Mouse (Mus musculus) hindbrain, postnatal 0 days (tissue): ENCODE measurements around the gene Kctd15. TPM values are rescaled to one million over a fixed set of nuclear protein-coding genes. Genes with fewer than 3 reads are reported as not detected.

ENCODE experiments used
- ATAC-seq: fragments of 200-750 bp; cut with Nextera tagmentation; 2 replicates; pipeline ENCODE4 v1.8.0; 2017; ENCODE audit warnings: mild to moderate bottlenecking, moderate TSS enrichment, moderate library complexity
- DNase-seq: peaks from one replicate; pipeline ENCODE4 v3.0.0-alpha.2; 2015; ENCODE audit warnings: low spot score
- H3K27ac ChIP-seq: fragments of 300-500 bp; sonication (generic); 2 replicates; pipeline ENCODE4 v1.5.1; 2014; ENCODE audit warnings: mild to moderate bottlenecking
- H3K27me3 ChIP-seq: fragments of 300-500 bp; sonication (generic); 2 replicates; pipeline ENCODE4 v1.6.1; 2014; ENCODE audit warnings: low read length, mixed read lengths; ENCODE audit not compliant: insufficient read depth
- H3K36me3 ChIP-seq: fragments of 300-500 bp; sonication (generic); 2 replicates; pipeline ENCODE4 v1.6.1; 2014; ENCODE audit warnings: low read length, mixed read lengths; ENCODE audit not compliant: insufficient read depth
- H3K4me1 ChIP-seq: fragments of 300-500 bp; sonication (generic); 2 replicates; pipeline ENCODE4 v1.6.1; 2014; ENCODE audit warnings: antibody characterized with exemption, low read length, mixed read lengths; ENCODE audit not compliant: insufficient read depth
- H3K4me2 ChIP-seq: fragments of 300-500 bp; sonication (generic); 2 replicates; pipeline ENCODE4 v1.6.1; 2014; ENCODE audit warnings: low read depth, mild to moderate bottlenecking, low read length, moderate library complexity, mixed read lengths
- H3K4me3 ChIP-seq: fragments of 300-500 bp; sonication (generic); 2 replicates; pipeline ENCODE4 v1.5.1; 2014; ENCODE audit warnings: low read length
- H3K9ac ChIP-seq: fragments of 300-500 bp; sonication (generic); replicated peaks from 2 replicates; pipeline ENCODE4 v1.6.1; 2014; ENCODE audit warnings: mild to moderate bottlenecking, low read length, moderate library complexity, mixed read lengths
- H3K9me3 ChIP-seq: fragments of 300-500 bp; sonication (generic); 2 replicates; pipeline ENCODE4 v1.6.1; 2016; ENCODE audit warnings: low read length, mixed read lengths
- CTCF ChIP-seq: IDR thresholded peaks from 2 replicates; pipeline ENCODE4 v1.5.1; 2016; ENCODE audit warnings: antibody characterized with exemption, control low read depth, low read depth
- WGBS: fragments of 180-500 bp; shearing (Covaris S2); extraction: QIAGEN DNeasy Blood & Tissue Kit; methylation state at CpG from one replicate; pipeline ENCODE4 v1.1.7; 2014; 5-methylcytosine and 5-hydroxymethylcytosine counted together
- polyA plus RNA-seq: library from polyadenylated mRNA; unstranded; fragments of >200 nt; fragmentation: Nextera tagmentation; extraction: Ambion mirVana; gene quantifications from 2 replicates; pipeline ENCODE4 v1.2.1, GENCODE M21; 2015
- total RNA-seq: library from RNA; depleted of rRNA; stranded (reverse); fragments of >200 nt; gene quantifications from 2 replicates; pipeline ENCODE4 v1.2.3, GENCODE M21; 2014

Kctd15 gene
- total and polyA plus RNA-seq, 2 experiments from 2014 or later: 12.6 to 59.7 TPM

DNA sequence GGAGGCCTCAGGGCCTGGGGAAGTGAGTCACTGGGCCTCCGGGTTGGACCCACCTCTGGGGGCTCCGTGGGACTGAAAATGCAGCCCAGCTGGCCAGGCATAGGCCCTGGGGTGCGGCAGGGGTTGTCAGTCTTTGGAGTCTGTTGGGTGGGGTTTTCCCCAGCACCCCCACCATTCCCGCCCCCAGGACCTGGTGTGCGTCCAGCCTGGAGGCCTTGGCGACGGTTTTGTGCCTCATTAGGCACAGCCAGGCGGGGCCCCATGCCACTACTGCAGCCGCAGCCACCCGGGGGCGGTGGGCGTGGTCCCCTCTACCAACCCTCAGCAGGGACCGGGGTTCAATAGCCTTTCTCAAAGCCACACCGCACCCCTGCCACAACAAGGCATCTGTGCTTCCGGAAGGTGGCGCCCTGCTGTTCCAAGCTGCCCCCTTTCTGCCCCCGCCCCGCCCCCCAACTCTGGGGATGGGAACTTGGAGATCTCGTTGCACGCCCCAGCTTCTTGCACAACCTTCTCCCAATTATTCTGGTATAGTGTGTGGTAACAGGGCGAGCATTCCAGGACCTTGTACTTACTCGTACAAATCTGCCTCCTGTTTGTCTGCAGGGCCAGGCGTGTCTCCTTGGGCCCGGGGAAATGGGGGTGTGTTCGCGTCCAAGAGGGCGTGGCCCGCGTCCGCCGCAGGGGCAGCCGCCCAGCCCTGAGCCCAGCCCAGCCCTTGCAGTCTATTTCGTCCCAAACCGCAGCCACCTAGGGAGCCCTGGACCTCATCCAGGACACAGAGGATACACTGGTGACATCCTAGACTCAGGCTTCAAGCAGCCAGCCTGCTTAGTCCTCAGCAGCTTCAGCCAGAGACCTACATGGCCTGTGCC lies 26.1 kb downstream of the Kctd15 start:
- H3K9ac ChIP-seq: peak overlapping the region; percentile 37
- H3K36me3 ChIP-seq: no peaks in the 10 kb centered on the region
- no peaks in the 10 kb centered on the region for H3K27me3 ChIP-seq
- 0 out of 2 replicates have a peak, but pooled peaks cover 3% of the 10 kb centered on the region for H3K4me1 ChIP-seq
- peak overlapping the region; percentile 61 for H3K4me2 ChIP-seq
- DNase-seq (peak; percentile 68), ATAC-seq (peak; percentile 87)
- WGBS: 1% methylated on average over 34 of the region's 34 CpGs
- peak overlapping the region; percentile 30 for H3K4me3 ChIP-seq
- H3K27ac ChIP-seq: peak overlapping the region; percentile 46; the same call in 1 of the 2 replicates
- TF ChIP-seq CTCF: peak; percentile 42
- no peaks in the 10 kb centered on the region for H3K9me3 ChIP-seq

GRCm38 (mm10) chr7:34629702-34630210 lies 26.8 kb downstream of the Kctd15 start:
- Histone ChIP-seq H3K27me3 (no peaks in the 10 kb centered on the region), H3K4me2 (peak overlapping the region; percentile 61), H3K9ac (peak overlapping the region; percentile 37), H3K4me3 (peak overlapping the region; percentile 30), H3K9me3 (no peaks in the 10 kb centered on the region), H3K27ac (peak overlapping the region; percentile 46), H3K36me3 (no peaks in the 10 kb centered on the region), H3K4me1 (0 out of 2 replicates have a peak, but pooled peaks cover 3% of the 10 kb centered on the region)
- WGBS: 29% methylated on average over 8 of the region's 8 CpGs
- no peak for TF ChIP-seq CTCF
- DNase-seq: no peak
- ATAC-seq: no peak; the same call in none of the 2 replicates

GRCm38 (mm10) chr7:34620411-34620810 lies 36.1 kb downstream of the Kctd15 start:
- Histone ChIP-seq H3K27me3 (no peaks in the 10 kb centered on the region), H3K36me3 (no peaks in the 10 kb centered on the region), H3K9ac (no peak overlapping the region), H3K4me1 (no peaks in the 10 kb centered on the region), H3K4me2 (no peak overlapping the region), H3K27ac (no peak overlapping the region), H3K9me3 (no peaks in the 10 kb centered on the region), H3K4me3 (no peak overlapping the region)
- DNase-seq (no peak), ATAC-seq (no peak)
- TF ChIP-seq CTCF: no peak
- WGBS: 35% methylated on average over 2 of the region's 2 CpGs

DNA sequence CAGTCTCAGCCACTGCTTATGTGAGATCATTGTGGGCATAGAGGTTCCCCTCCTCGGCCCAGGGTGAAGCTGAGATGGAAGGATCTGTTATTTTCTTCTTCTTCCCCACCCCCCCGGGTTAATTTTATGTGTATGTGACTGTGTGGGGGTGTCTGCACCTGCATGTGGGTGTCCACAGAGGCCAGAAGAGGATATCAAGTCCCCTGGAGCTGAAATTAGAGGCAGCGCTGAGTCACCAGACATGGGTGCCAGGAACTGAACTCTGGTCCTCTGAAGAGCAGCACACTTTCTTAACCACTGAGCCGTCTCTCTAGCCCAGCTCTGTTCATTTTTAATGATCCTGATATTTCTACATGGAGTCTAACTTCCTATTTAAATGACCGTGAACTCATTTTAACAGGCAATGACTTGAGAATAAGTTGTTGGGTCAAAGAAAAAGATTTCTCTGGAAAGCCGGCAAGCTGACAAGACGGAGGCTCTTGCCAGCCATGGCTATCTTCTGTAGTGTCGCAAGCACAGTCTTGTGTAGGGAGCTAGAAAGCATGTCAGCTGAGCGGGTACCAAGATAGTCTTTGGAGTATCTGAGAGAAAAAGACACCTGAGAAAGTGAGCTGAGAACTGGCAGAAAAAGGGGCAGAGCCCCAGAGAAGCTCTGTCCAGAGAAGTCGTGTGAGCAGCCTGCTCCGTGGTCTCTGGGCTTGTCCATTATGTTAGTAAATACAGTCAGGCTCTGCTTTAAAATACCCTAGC lies 38.2 kb downstream of the Kctd15 start:
- Histone ChIP-seq H3K9ac (no peak overlapping the region), H3K4me3 (no peak overlapping the region), H3K4me2 (no peak overlapping the region), H3K36me3 (no peaks in the 10 kb centered on the region), H3K9me3 (no peaks in the 10 kb centered on the region), H3K27ac (no peak overlapping the region), H3K4me1 (no peaks in the 10 kb centered on the region), H3K27me3 (no peaks in the 10 kb centered on the region)
- TF ChIP-seq CTCF: no peak
- no peak for DNase-seq
- WGBS: 85% methylated on average over 11 of the region's 11 CpGs
- ATAC-seq: no peak

DNA sequence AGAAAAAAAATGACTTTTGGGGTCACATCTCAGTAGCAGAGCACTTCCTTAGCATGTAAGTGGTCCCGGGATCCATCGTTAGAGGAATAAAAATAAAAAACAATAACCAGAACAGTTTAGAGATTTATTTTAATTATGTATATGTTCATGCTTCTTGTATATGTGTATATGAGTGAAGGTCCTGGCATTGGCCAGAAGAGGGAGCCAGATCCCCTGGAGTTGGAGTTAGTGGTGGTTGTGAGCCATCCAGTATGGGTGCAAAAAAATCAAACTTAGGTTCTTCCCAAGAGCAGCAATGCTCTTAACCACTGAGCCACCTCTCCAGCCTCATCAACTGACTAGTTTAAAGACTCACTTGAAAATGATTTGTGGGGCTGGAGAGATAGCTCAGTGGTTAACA lies 40.3 kb downstream of the Kctd15 start:
- Histone ChIP-seq H3K9me3 (no peaks in the 10 kb centered on the region), H3K4me1 (no peaks in the 10 kb centered on the region), H3K27me3 (no peaks in the 10 kb centered on the region), H3K4me3 (no peak overlapping the region), H3K9ac (no peak overlapping the region), H3K4me2 (no peak overlapping the region), H3K27ac (no peak overlapping the region), H3K36me3 (no peaks in the 10 kb centered on the region)
- WGBS: 92% methylated on average over 2 of the region's 2 CpGs
- DNase-seq (no peak), ATAC-seq (no peak)
- peak; percentile 45 for TF ChIP-seq CTCF

GRCm38 (mm10) chr7:34610445-34610844 lies 46.1 kb downstream of the Kctd15 start:
- 48% methylated on average over 6 of the region's 6 CpGs for WGBS
- TF ChIP-seq CTCF: no peak
- Histone ChIP-seq H3K4me2 (no peak overlapping the region), H3K27ac (no peak overlapping the region), H3K4me3 (no peak overlapping the region), H3K36me3 (no peaks in the 10 kb centered on the region), H3K9me3 (no peaks in the 10 kb centered on the region), H3K9ac (no peak overlapping the region), H3K4me1 (peaks cover 9% of the 10 kb centered on the region), H3K27me3 (no peaks in the 10 kb centered on the region)
- ATAC-seq (no peak), DNase-seq (no peak)
